Mouse (Mus musculus) lung, postnatal 36 days (tissue): ENCODE results near the gene Wtip.
"Not testable (repeated sequence)": the region's sequence is repeated elsewhere in the genome, so short reads cannot be mapped to it uniquely, and the experiment has no call there.

Source experiments
- DNase-seq: peaks from one replicate; pipeline ENCODE4 v3.0.0; 2022; ENCODE audit warnings: mixed read lengths

Wtip gene

GRCm38 (mm10) chr7:34133117-34133762, at the start of gene Wtip:
Gene Wtip (minus strand): TSS chr7:34133268.
- peak; percentile 86 for DNase-seq

DNA sequence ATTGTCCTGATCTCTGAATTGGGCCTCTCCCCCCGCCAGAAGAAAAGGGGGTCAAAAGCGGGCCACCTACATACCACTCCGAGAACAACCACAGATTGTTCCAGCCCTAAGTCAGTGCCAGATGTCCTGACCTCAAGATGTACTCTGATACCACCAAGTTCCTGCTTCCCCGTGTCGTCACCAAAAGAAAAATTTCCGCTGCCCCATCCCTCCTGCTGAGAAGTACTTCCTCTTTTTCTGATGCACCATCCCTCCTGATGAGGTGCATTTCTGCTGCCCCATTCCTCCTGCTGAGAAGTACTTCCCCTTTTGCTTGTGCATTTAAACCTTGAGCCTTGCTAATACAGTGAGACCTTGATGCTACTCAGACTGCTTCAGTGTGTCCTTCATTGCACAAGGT, 43.2 kb upstream of the Wtip start:
- DNase-seq: not testable (repeated sequence)

GRCm38 (mm10) chr7:34172251-34172650, 39.2 kb upstream of the Wtip start:
- DNase-seq: no peak

DNA sequence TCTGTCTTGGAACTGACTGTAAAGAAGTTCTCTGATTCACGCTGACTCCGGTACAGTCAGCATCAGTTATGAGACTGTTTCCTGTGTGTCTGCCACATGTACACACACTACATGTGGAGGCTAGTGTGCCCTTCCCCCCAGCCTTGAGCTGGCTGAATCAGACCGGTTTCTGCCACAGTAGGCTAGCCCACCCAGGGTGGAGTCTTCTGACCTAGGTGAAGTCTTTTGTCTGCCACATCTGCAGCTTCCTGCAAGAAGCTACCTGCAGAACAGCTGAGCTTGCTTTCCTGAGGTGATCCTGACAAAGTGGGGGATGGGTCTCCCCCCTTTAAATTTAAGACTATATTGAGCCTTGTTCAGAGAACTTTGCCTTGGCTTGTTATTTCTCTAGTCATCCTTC, 36.4 kb upstream of the Wtip start, which contains the start of gene Uba2:
Gene Uba2, minus strand, starts transcription at position 146 of the 400 bp plus-strand sequence.
- DNase-seq: no peak

DNA sequence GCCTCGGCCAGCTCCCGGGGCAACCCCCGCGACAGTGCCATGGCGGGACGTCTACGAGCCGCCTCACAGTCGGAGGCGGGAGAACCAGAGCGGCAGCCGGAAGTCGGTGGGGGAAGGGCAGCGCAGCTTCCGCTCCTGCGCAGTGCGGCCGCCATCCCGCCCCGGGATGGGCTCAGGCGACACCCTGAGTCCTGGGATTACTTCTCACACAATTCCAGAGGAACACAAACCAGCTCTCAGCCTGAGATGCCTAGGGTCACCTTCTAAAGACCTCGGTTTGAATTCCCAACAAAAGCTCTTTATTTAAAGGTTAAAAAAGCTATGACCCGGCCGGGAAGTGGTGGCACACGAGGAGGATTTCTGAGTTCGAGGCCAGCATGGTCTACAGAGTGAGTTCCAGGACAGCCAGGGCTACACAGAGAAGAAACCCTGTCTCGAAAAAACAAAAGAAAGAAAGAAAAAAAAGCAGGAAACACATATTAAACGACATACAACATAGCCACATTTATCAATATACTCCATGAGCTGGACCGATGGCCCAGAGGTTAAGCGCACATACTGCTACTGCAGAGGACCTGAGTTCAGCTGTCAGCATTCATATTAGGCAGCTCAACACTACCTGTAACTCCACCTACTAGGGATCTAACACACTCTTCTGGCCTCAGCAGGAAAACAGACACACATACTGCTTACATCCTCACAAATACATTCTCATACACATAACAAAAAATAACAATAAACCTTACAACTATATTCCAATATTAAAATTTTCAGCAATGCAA, 35.6 kb upstream of the Wtip start:
- DNase-seq: peak; percentile 92

DNA sequence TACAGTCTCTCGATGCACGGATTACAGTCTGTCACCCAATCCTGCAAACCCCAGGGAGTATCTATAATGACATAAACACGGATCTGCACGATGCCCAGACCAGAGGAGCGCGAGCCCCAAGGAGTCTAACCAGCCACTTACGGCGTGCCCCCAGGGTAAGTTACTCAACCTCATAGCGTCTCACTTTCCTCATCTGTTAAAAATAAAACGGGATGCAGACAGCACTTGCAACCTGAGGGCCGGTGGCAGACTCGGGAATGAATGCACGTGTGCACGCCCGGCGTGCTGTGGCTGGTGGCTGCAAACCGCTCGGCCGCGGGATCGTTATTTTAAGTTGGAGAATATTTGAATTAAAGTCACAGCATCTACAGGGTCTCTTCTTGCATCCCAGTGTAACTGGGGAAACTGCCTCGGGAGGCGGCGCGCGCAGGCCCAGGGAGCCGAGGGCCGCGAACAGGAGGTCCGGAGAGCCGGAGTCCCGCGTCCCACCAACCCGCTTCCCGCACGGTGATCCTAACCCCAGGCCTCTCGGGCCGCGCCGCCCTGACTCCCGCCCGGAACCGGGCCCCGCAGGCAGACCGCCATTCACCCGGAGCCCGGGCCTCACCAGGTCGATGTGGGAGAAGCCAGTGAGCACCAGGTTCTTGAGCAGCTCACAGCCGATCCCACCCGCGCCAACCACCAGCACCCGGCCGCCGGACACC, 34.9 kb upstream of the Wtip start:
- peak; percentile 11 for DNase-seq

- peak; percentile 55 for DNase-seq
Measured at GRCm38 (mm10) chr7:34166850-34167249, 33.8 kb upstream of the Wtip start.

DNA sequence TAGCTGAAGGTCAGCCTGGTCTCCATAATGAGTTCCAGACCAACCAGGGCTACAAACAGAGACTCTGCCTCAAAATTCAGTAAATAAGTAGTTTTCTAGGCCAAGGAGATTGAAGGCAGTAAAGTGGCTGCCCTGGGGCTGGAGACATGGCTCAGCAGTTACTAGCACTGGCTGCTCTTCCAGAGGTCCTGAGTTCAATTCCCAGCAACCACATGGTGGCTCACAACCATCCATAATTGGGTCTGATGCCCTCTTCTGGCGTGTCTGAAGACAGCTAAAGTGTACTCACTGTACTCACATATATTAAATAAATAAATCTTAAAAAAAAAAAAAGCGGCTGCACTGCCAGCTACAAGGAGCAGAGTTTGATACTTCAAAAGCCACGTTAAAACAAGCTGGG, 32.9 kb upstream of the Wtip start:
- DNase-seq: no peak

GRCm38 (mm10) chr7:34164671-34165070, 31.6 kb upstream of the Wtip start:
- no peak for DNase-seq

- DNase-seq: no peak
Measured at GRCm38 (mm10) chr7:34159167-34159566, 26.1 kb upstream of the Wtip start.

- no peak for DNase-seq
Measured at GRCm38 (mm10) chr7:34157994-34158393, 24.9 kb upstream of the Wtip start.

DNA sequence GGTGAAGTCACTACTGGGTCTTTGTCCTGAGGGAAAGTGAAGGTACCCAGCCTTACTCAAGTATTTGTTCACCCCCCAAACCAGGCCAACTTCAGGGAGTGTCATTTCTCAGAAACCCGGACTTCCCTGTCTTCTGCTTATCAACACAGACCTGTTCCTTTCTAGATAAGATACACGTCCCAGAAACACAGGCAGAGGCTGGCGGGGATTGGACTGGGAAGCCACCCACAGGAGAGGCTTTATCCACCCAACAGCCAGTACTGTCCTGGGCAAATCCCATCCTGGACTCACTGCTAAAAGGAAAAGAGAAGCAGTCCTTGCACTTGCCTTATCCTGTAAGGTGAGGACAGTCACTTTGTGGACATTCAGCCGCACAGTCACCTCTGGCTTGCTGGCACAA, 14.1 kb upstream of the Wtip start:
- no peak for DNase-seq

DNA sequence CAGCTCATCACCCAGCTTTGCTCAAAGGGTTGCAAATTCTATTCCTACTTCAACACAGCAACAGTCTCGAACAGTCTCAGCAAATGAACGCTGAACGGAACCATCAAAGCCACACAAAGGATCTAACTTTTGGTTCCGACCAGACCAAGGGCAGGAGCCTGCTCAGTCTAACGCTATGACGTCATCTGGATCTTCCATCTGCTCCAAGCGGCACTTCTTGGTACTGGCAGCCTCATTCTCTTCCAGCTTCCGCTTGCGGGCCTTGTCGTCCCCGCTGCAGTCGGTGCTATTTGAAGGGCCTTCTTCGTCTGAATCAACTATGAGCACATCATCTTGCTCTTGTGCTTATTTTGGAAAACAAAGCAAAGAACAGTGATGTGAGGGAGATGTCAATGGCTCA, 8.1 kb upstream of the Wtip start:
- no peak for DNase-seq

GRCm38 (mm10) chr7:34139493-34139892, 6.4 kb upstream of the Wtip start:
- no peak for DNase-seq

DNA sequence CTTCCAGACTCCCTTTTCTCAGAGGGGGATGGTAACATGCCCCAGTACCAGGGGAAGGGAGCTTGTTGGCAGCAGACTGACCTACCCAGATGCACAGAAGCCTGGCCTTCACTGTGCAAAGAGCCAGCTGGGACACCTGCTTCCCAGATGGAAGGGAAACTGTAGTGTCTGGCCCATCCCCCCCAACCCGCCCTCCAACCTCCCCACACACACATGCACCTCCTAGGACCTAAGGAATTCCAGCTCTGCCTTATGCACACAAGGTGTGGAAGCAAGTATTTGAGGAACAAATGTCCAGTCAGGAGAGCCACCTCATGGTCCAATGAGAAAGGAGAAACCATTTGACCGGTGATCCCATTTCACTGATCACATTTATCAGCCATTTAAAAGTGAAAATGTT, 1.3 kb upstream of the Wtip start:
- no peak for DNase-seq

- peak; percentile 24 for DNase-seq
Measured at GRCm38 (mm10) chr7:34132355-34133079, 551 bp downstream of the Wtip start.

- no peak for DNase-seq
Measured at GRCm38 (mm10) chr7:34131959-34132354, 1.1 kb downstream of the Wtip start.

DNA sequence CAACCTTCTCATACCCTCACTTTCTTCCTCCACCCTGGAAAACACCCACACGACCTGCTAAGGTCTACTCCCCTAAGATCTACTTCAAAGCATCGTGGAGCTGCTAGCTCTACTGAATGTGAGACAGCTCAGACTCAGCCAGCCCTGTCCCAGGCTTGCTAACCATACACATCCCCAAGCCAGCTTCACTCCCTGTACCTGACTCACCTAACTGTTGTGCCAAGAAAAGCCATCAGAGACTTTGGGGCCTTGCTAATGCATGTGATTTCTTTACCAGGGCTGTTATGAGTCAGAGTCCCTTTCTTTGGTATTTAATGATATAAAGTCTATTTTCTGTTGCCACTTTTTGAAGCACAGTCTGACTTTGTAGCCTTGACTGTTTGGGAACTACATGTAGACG, 1.9 kb downstream of the Wtip start:
- DNase-seq: no peak

DNA sequence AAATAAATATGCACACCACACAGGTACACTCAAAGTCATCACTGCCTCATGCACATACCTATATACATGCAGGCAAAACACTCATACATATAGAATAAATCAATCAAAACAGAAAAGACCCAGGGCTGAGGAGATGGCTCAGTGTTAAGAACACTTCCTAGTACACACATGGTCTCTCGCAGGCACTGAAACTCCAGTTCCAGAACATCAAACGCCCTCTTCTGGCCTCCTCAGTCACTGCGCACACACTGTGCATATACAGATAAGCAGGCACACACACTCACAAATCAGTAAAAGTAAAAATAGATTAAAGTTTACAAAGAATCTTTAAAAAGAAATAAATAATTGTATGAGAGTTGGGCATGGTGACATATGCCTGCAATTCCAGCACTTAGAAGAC, 6.8 kb downstream of the Wtip start:
- DNase-seq: no peak

- DNase-seq: no peak
Measured at GRCm38 (mm10) chr7:34125346-34125745, 7.7 kb downstream of the Wtip start.

DNA sequence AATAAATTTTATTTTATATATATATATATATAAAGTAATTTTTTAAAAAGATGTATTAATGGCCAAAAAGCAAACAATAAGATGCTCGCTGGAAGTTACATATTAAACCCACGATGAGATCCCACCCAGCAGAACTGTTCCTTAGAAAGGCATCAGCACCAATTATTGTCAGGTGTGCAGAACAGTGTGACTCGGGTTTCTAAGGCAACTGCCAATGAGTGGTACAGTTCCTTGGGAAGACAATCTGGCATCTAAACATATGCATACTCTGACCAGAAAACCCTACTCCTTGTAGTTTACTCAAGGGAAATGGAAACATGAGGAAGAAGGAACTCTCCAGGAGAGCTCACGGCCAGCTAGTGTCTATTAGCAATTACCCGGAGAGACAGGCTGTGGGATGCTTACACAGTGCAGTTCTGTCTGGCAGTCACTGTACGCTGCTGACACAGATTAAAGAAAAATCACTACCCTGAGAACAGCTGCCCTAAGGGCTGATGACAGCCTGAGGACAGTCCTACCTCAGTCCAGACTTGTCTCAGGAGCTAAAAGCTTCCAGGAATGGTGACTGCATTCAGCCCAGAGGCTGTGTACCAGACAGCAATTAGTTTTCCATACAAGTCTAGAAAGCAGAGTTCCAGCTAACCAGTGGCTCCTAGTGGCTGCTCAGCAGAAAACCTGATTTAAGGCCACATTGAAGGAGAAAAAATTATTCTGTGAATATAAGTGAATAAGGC, 9.9 kb downstream of the Wtip start:
- no peak for DNase-seq

DNA sequence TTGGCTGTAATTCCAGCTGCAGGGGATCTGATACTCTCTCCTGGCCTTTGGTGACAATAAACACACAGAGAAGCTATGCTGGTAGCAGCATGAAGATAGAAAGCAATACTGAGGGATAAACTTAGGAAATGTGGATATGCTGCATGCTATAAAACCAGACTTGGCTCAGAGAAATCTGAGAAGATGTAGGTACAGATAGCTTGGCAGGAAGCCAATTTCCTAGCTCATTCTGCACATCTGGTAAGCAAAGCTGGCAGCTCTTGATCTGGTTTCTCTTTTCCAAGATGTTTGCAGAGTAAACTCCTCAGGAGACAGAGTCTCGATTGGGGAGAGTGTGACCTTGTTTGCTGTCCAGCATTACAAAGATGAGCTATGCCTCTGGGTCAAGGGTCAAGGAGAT, 12.4 kb downstream of the Wtip start:
- not testable (repeated sequence) for DNase-seq
